Mouse (Mus musculus) spleen, postnatal 10 days (tissue): Measurements from ENCODE around the gene Gm10840.

Experiments used
- DNase-seq, 2 experiments: peaks; one replicate each; pipeline ENCODE4 v3.0.0; 2021 to 2022; ENCODE audit warnings: low spot score in 2 of 2

The Gm10840 gene

GRCm38 (mm10) chr11:106159921-106160840 lies 469 bp upstream of the Gm10840 start:
- peak; percentile 66 to 81 for DNase-seq

- no peak for DNase-seq
These were observed 1.6 kb downstream of the Gm10840 start for GRCm38 (mm10) chr11:106162237-106162636.

- DNase-seq = no peak
These were observed 2.9 kb downstream of the Gm10840 start for GRCm38 (mm10) chr11:106163546-106163945.

GRCm38 (mm10) chr11:106164601-106165180 lies 4.0 kb downstream of the Gm10840 start:
- no peak for DNase-seq

- DNase-seq = no peak
These were observed 6.8 kb downstream of the Gm10840 start for GRCm38 (mm10) chr11:106167435-106167834.

GRCm38 (mm10) chr11:106170807-106171206 lies 10.2 kb downstream of the Gm10840 start:
- peak in 1 of 2 experiments; percentile 59 for DNase-seq

- DNase-seq = no peak
These were observed 12.6 kb downstream of the Gm10840 start for GRCm38 (mm10) chr11:106173228-106173627.

GRCm38 (mm10) chr11:106174372-106174771 lies 13.7 kb downstream of the Gm10840 start:
- no peak for DNase-seq

GRCm38 (mm10) chr11:106175081-106175480 lies 14.4 kb downstream of the Gm10840 start:
- no peak for DNase-seq

- DNase-seq = no peak
These were observed 15.7 kb downstream of the Gm10840 start for GRCm38 (mm10) chr11:106176372-106176771.

GRCm38 (mm10) chr11:106178036-106178782 lies 17.6 kb downstream of the Gm10840 start:
- no peak for DNase-seq

- no peak for DNase-seq
These were observed 19.2 kb downstream of the Gm10840 start for GRCm38 (mm10) chr11:106179711-106180448.

- DNase-seq = no peak
These were observed 19.8 kb downstream of the Gm10840 start for GRCm38 (mm10) chr11:106180449-106180801.

GRCm38 (mm10) chr11:106187326-106187725 lies 26.7 kb downstream of the Gm10840 start:
- no peak for DNase-seq

- DNase-seq = no peak
These were observed 31.1 kb downstream of the Gm10840 start for GRCm38 (mm10) chr11:106191716-106192115.

GRCm38 (mm10) chr11:106192241-106192640 lies 31.6 kb downstream of the Gm10840 start:
- DNase-seq = no peak

- peak in 1 of 2 experiments; percentile 30 for DNase-seq
These were observed 32.2 kb downstream of the Gm10840 start for GRCm38 (mm10) chr11:106192657-106193370.

GRCm38 (mm10) chr11:106193371-106194154 lies 32.9 kb downstream of the Gm10840 start:
- DNase-seq = peak; percentile 93 to 99

- DNase-seq = no peak
These were observed 33.5 kb downstream of the Gm10840 start for GRCm38 (mm10) chr11:106194155-106194541.

GRCm38 (mm10) chr11:106194891-106195290 lies 34.2 kb downstream of the Gm10840 start:
- DNase-seq = no peak
